Mouse (Mus musculus) gonadal fat pad, adult 2 months (tissue): ENCODE data around the gene Gm9045. TPM values are rescaled to one million over a fixed set of nuclear protein-coding genes. Genes with fewer than 3 reads are reported as not detected.
"Not testable (repeated sequence)": the region's sequence is repeated elsewhere in the genome, so short reads cannot be mapped to it uniquely, and the experiment has no call there.

Experiments
- DNase-seq: peaks from one replicate; pipeline ENCODE4 v3.0.0-alpha.2; 2012; ENCODE audit warnings: low read depth
- polyA plus RNA-seq: library from polyadenylated mRNA; depleted of rRNA; stranded (reverse); fragments of >200 nt; gene quantifications from 2 replicates; pipeline ENCODE4 v1.2.3, GENCODE M21; 2012; rRNA removed

Gene Gm9045
- polyA plus RNA-seq = 0.06 TPM in 1 of 2 replicates, not detected in the other

GRCm38 (mm10) chr10:118337731-118338130 is at the start of gene Gm9045:
Gene Gm9045 (minus strand): TSS chr10:118337831.
- not testable (repeated sequence) for DNase-seq

- peak; percentile 4 for DNase-seq
Observed at GRCm38 (mm10) chr10:118370443-118370842, 32.8 kb upstream of the Gm9045 start.

DNA sequence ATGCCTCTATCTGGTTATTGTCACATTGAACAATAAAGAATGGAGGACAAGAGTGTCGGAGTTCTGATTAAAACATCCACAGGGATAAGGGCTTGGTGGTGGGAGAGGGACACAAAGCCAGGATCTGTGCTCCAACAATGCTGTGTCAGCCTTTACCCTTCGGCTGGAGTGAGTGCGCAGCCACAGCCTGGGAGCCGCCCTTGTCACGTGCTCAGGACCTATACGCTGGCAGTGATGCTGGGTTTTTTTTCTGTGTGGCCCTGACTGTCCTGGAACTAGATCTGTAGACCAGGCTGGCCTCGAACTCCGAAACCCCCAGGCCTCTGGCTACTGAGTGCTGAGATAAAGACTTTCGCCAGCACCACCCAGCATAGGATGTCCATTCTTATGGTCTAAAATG is 31.9 kb upstream of the Gm9045 start:
- DNase-seq = no peak

GRCm38 (mm10) chr10:118354005-118354404 is 16.4 kb upstream of the Gm9045 start, which contains the start of gene Gm9049:
Gene Gm9049 (minus strand): TSS chr10:118354105.
- not testable (repeated sequence) for DNase-seq

DNA sequence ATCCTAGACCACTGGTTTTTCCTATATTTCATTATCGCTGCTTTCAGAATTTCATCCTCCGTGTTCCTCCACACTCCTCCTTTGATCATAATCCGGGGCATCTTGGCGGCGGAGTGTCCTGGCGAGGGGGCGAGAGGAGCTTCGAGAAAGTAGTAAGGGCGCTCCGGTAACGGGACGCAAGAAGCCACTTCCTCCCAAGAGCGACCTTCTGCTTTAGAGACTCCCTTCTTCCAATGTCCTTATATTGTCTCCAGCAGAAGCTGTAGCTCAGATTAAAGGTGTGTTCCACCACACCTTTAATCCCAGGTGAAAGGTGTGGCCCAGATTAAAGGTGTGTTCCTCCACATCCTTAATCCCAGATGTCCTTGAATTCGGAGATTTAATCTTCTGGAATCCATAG is 10.9 kb upstream of the Gm9045 start, which contains the start of gene Gm9048:
Gene Gm9048, minus strand, starts transcription at position 101 of the 400 bp plus-strand sequence.
- not testable (repeated sequence) for DNase-seq

DNA sequence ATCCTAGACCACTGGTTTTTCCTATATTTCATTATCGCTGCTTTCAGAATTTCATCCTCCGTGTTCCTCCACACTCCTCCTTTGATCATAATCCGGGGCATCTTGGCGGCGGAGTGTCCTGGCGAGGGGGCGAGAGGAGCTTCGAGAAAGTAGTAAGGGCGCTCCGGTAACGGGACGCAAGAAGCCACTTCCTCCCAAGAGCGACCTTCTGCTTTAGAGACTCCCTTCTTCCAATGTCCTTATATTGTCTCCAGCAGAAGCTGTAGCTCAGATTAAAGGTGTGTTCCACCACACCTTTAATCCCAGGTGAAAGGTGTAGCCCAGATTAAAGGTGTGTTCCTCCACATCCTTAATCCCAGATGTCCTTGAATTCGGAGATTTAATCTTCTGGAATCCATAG is 5.5 kb upstream of the Gm9045 start, which contains the start of gene Gm9046:
Gene Gm9046, minus strand, starts transcription at position 101 of the 400 bp plus-strand sequence.
- DNase-seq = not testable (repeated sequence)

DNA sequence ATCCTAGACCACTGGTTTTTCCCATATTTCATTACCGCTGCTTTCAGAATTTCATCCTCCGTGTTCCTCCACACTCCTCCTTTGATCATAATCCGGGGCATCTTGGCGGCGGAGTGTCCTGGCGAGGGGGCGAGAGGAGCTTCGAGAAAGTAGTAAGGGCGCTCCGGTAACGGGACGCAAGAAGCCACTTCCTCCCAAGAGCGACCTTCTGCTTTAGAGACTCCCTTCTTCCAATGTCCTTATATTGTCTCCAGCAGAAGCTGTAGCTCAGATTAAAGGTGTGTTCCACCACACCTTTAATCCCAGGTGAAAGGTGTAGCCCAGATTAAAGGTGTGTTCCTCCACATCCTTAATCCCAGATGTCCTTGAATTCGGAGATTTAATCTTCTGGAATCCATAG is 5.3 kb downstream of the Gm9045 start, which contains the start of gene Gm9044:
Gene Gm9044, minus strand, starts transcription at position 101 of the 400 bp plus-strand sequence.
- DNase-seq = not testable (repeated sequence)

DNA sequence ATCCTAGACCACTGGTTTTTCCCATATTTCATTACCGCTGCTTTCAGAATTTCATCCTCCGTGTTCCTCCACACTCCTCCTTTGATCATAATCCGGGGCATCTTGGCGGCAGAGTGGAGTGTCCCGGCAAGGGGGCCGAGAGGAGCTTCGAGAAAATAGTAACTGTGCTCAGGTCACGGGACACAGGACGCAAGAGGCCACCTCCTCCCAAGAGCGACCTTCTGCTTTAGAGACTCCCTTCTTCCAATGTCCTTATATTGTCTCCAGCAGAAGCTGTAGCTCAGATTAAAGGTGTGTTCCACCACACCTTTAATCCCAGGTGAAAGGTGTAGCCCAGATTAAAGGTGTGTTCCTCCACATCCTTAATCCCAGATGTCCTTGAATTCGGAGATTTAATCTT is 10.8 kb downstream of the Gm9045 start, which contains the start of gene Gm9040:
Gene Gm9040, minus strand, starts transcription at position 101 of the 400 bp plus-strand sequence.
- not testable (repeated sequence) for DNase-seq

- DNase-seq = no peak
Observed at GRCm38 (mm10) chr10:118319024-118319423, 18.6 kb downstream of the Gm9045 start.

GRCm38 (mm10) chr10:118302133-118302532 is 35.5 kb downstream of the Gm9045 start:
- not testable (repeated sequence) for DNase-seq

- no peak for DNase-seq
Observed at GRCm38 (mm10) chr10:118294938-118295337, 42.7 kb downstream of the Gm9045 start, which contains the start of gene Iltifb. Gene Iltifb (minus strand): TSS chr10:118295038.

Other genes starting within 250 kb of the Gm9045 start
- 4.9 and 5.9 TPM in 2 replicates for gene Mdm1, start 196.0 kb downstream of the Gm9045 start, polyA plus RNA-seq
- not detected in 2 replicates for gene Il22, start 132.9 kb downstream of the Gm9045 start, polyA plus RNA-seq
- gene Gm32717, start 97.1 kb downstream of the Gm9045 start, polyA plus RNA-seq = not detected in 2 replicates
- gene Gm32802, start 79.1 kb downstream of the Gm9045 start, polyA plus RNA-seq = not detected in 2 replicates
- gene Iltifb, start 42.8 kb downstream of the Gm9045 start, polyA plus RNA-seq = not detected in 2 replicates
- gene Gm9040, start 10.9 kb downstream of the Gm9045 start, polyA plus RNA-seq = not detected in 2 replicates
- not detected in 2 replicates for gene Gm9044, start 5.4 kb downstream of the Gm9045 start, polyA plus RNA-seq
- gene Gm9046, start 5.4 kb upstream of the Gm9045 start, polyA plus RNA-seq = not detected in 2 replicates
- not detected in 2 replicates for gene Gm9048, start 10.8 kb upstream of the Gm9045 start, polyA plus RNA-seq
- gene Gm9049, start 16.3 kb upstream of the Gm9045 start, polyA plus RNA-seq = 0.06 TPM in 1 of 2 replicates, not detected in the other
- gene Ifng, start 103.2 kb upstream of the Gm9045 start, polyA plus RNA-seq = not detected in 2 replicates